Mouse (Mus musculus) hindbrain, embryonic 14.5 days (tissue): Measurements from ENCODE around the gene Gpr137c. TPM values are rescaled to one million over a fixed set of nuclear protein-coding genes. Genes with fewer than 3 reads are reported as not detected.

Source experiments
- ATAC-seq: fragments of 200-750 bp; cut with Nextera tagmentation; 2 replicates; pipeline ENCODE4 v1.8.0; 2017; ENCODE audit warnings: moderate number of reproducible peaks, mild to moderate bottlenecking, moderate TSS enrichment, moderate library complexity; ENCODE audit not compliant: low FRiP score
- DNase-seq: peaks from one replicate; pipeline ENCODE4 v3.0.0-alpha.2; 2015; ENCODE audit warnings: low spot score
- H3K27ac ChIP-seq: fragments of 300-500 bp; sonication (generic); 2 replicates; pipeline ENCODE4 v1.5.1; 2014; ENCODE audit warnings: mild to moderate bottlenecking, moderate library complexity
- H3K27me3 ChIP-seq: fragments of 300-500 bp; sonication (generic); 2 replicates; pipeline ENCODE4 v1.6.1; 2014; ENCODE audit warnings: mild to moderate bottlenecking, low read length, mixed read lengths; ENCODE audit not compliant: control insufficient read depth, insufficient read depth
- H3K36me3 ChIP-seq: fragments of 300-500 bp; sonication (generic); replicated peaks from 2 replicates; pipeline ENCODE4 v1.6.1; 2014; ENCODE audit not compliant: control insufficient read depth, insufficient read depth
- H3K4me1 ChIP-seq: fragments of 300-500 bp; sonication (generic); replicated peaks from 2 replicates; pipeline ENCODE4 v1.6.1; 2014; ENCODE audit warnings: antibody characterized with exemption, low read length, mixed read lengths; ENCODE audit not compliant: control insufficient read depth, insufficient read depth
- H3K4me2 ChIP-seq: fragments of 300-500 bp; sonication (generic); replicated peaks from 2 replicates; pipeline ENCODE4 v1.6.1; 2014; ENCODE audit warnings: mild to moderate bottlenecking, moderate library complexity
- H3K4me3 ChIP-seq: fragments of 300-500 bp; sonication (generic); replicated peaks from 2 replicates; pipeline ENCODE4 v1.5.1; 2014; ENCODE audit warnings: mild to moderate bottlenecking, low read length
- H3K9ac ChIP-seq: fragments of 300-500 bp; sonication (generic); 2 replicates; pipeline ENCODE4 v1.6.1; 2014
- H3K9me3 ChIP-seq: fragments of 300-500 bp; sonication (generic); 2 replicates; pipeline ENCODE4 v1.6.1; 2016; ENCODE audit warnings: low read length; ENCODE audit not compliant: control insufficient read depth
- WGBS: fragments of 180-500 bp; shearing (Covaris S2); extraction: QIAGEN DNeasy Blood & Tissue Kit; methylation state at CpG from one replicate; pipeline ENCODE4 v1.1.7; 2014; 5-methylcytosine and 5-hydroxymethylcytosine counted together
- polyA plus RNA-seq: library from polyadenylated mRNA; unstranded; fragments of >200 nt; fragmentation: Nextera tagmentation; extraction: Ambion mirVana; gene quantifications from 2 replicates; pipeline ENCODE4 v1.2.1, GENCODE M21; 2014

Gene Gpr137c
- polyA plus RNA-seq, 1 experiment from 2014 or later: 18.8 TPM

- Histone ChIP-seq H3K9ac (no peak overlapping the region), H3K4me2 (no peak overlapping the region), H3K27ac (no peak overlapping the region), H3K4me1 (0 out of 2 replicates have a peak, but pooled peaks cover 7% of the 10 kb centered on the region), H3K27me3 (no peaks in the 10 kb centered on the region), H3K4me3 (no peak overlapping the region), H3K9me3 (no peaks in the 10 kb centered on the region), H3K36me3 (no peaks in the 10 kb centered on the region)
- DNase-seq (no peak), ATAC-seq (no peak)
- WGBS: 82% methylated on average over 3 of the region's 3 CpGs
Observed at GRCm38 (mm10) chr14:45323320-45323719, 103.8 kb downstream of the Gpr137c start.

DNA sequence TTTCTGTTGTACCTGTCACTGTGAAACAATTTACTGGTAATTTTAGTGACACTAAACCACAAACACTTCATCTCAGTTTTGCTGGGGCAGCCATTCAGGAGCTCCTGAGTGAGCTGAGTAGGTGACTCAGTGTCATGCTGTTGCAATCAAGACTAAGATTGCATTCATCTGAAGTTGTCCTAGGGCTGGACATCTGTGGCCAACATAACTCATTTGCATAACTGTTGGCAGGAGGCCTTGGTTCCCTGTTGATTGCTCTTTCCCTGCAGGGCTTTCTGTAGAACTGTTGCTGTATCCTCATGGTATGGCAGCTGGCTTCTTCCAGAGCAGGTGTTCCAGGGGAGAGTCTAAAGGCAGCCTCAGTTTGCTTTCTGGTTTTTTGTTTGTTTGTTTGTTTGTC lies 106.0 kb downstream of the Gpr137c start:
- no peaks in the 10 kb centered on the region for H3K27me3 ChIP-seq
- no peak for ATAC-seq

GRCm38 (mm10) chr14:45328072-45328713 lies 108.7 kb downstream of the Gpr137c start:
- no peak for DNase-seq
- Histone ChIP-seq H3K4me1 (peaks cover 8% of the 10 kb centered on the region; the same call in 1 of the 2 replicates), H3K27ac (no peak overlapping the region), H3K36me3 (peaks cover 23% of the 10 kb centered on the region), H3K4me2 (no peak overlapping the region), H3K9me3 (no peaks in the 10 kb centered on the region), H3K4me3 (no peak overlapping the region), H3K27me3 (no peaks in the 10 kb centered on the region), H3K9ac (no peak overlapping the region)
- 93% methylated on average over 4 of the region's 4 CpGs for WGBS
- ATAC-seq: no peak

More for the DNA sequence above, 106.0 kb downstream of the Gpr137c start:
- Histone ChIP-seq H3K9ac (no peak overlapping the region), H3K27ac (no peak overlapping the region), H3K4me2 (no peak overlapping the region), H3K4me1 (no peaks in the 10 kb centered on the region), H3K4me3 (no peak overlapping the region), H3K9me3 (no peaks in the 10 kb centered on the region), H3K36me3 (no peaks in the 10 kb centered on the region)
- DNase-seq: no peak

GRCm38 (mm10) chr14:45329018-45329588 lies 109.6 kb downstream of the Gpr137c start:
- WGBS: 17% methylated on average over 8 of the region's 8 CpGs
- ATAC-seq (peak; percentile 18), DNase-seq (no peak)
- Histone ChIP-seq H3K4me3 (peak overlapping the region; percentile 73), H3K27me3 (no peaks in the 10 kb centered on the region), H3K9ac (peak overlapping the region; percentile 50), H3K27ac (peak overlapping the region; percentile 88), H3K4me1 (peaks cover 8% of the 10 kb centered on the region; the same call in 1 of the 2 replicates), H3K4me2 (peak overlapping the region; percentile 46), H3K36me3 (peaks cover 30% of the 10 kb centered on the region), H3K9me3 (no peaks in the 10 kb centered on the region)

DNA sequence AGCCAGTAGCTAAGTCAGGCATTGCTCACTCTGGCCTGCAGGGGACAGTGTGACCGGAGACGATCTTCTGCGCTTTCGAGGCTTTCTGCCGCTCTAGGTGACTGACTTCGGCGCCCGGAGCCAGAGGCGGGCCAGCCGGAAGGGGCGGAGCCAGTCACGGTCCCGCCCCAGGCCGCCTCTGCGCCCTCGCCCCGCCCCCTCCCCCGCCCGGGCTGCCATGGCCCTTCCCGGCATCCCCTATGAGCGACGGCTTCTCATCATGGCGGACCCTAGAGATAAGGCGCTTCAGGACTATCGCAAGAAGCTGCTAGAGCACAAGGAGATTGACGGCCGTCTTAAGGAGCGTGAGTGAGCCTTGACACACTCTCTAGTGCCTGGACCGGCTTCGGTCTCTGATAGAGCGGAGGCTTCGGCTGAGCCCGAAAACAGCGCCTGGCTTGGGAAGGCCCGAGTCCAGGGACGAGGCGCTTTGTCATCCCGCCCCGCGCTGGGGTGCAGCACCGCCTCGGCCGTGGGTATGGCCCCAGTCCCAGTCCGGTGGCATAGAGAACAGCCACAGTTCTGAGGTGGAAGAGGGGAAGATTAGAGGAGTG lies 110.2 kb downstream of the Gpr137c start, which contains the start of gene Psmc6:
TSS of gene Psmc6 (plus strand) at position 200 of the 593 bp plus-strand sequence.
- H3K4me3 ChIP-seq: peak within 1 kb of the TSS; percentile 73
- peaks cover 34% of the 10 kb centered on the region for H3K36me3 ChIP-seq
- H3K27me3 ChIP-seq: no peaks in the 10 kb centered on the region
- peak within 1 kb of the TSS; percentile 88 for H3K27ac ChIP-seq
- H3K9ac ChIP-seq: peak within 1 kb of the TSS; percentile 88
- peaks cover 8% of the 10 kb centered on the region; the same call in 1 of the 2 replicates for H3K4me1 ChIP-seq
- peak within 1 kb of the TSS; percentile 55 for H3K4me2 ChIP-seq
- peak; percentile 93 for DNase-seq
- WGBS: under 1% methylated on average over 44 of the region's 44 CpGs
- peak; percentile 97 for ATAC-seq
- H3K9me3 ChIP-seq: no peaks in the 10 kb centered on the region

Other genes with a start within 250 kb of the Gpr137c start
- gene Ptger2, start 231.5 kb upstream of the Gpr137c start, polyA plus RNA-seq: 1.3 and 1.6 TPM in 2 replicates
- 41.1 and 45.6 TPM in 2 replicates for gene Txndc16, start 611 bp downstream of the Gpr137c start, polyA plus RNA-seq
- gene Ero1l, start 99.1 kb downstream of the Gpr137c start, polyA plus RNA-seq: 23.2 and 25.3 TPM in 2 replicates
- gene Psmc6, start 110.1 kb downstream of the Gpr137c start, polyA plus RNA-seq: 169 and 182 TPM in 2 replicates
- 69.1 and 72.1 TPM in 2 replicates for gene Styx, start 131.4 kb downstream of the Gpr137c start, polyA plus RNA-seq
- 29.5 and 30.2 TPM in 2 replicates for gene Gnpnat1, start 185.2 kb downstream of the Gpr137c start, polyA plus RNA-seq